Mouse (Mus musculus): ENCODE measurements around the gene Clip4.

Gene Clip4

GRCm38 (mm10) chr17:71874795-71875194, 106.5 kb downstream of the Clip4 start:
- no peak for DNase-seq

DNA sequence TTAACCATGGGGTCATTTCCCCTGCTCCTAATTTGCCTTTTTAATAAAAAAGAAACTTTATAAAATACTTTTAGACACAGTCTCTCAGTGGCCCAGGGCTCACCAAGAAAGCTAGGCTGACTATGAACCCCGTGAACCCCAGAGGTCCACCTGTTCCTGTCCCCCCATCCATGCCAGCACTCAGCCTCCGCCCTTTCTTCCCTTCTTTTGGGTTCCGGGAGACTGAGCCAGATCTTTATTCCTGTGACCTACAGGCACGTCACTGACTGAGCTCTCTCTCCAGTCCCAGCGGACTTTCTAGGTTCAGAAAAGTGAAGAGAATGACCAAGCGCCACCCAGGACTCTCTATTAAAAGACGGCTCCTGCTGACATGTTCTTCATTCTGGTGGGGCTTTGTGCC, 107.2 kb downstream of the Clip4 start:
- no peak for DNase-seq

DNA sequence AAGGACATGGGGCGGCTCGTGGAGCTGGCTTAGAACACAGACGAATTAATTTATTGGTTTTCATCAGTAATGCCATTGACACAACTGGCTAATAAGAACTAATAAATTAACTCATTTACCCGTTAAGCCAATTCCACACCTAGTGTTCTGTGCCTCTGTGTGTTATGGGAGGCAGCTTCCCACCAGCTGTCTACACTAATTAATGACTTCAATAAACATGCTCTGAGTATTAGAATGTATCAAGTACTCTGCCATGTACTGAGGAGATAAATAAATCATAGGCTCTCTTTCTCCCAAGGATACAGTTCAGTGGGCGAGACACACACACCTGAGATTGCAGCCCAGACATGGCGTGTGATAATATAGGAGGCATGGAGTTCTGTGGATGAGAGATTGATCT, 113.1 kb downstream of the Clip4 start:
- DNase-seq: no peak

GRCm38 (mm10) chr17:71909107-71909506, 140.8 kb downstream of the Clip4 start:
- peak; percentile 16 for DNase-seq

DNA sequence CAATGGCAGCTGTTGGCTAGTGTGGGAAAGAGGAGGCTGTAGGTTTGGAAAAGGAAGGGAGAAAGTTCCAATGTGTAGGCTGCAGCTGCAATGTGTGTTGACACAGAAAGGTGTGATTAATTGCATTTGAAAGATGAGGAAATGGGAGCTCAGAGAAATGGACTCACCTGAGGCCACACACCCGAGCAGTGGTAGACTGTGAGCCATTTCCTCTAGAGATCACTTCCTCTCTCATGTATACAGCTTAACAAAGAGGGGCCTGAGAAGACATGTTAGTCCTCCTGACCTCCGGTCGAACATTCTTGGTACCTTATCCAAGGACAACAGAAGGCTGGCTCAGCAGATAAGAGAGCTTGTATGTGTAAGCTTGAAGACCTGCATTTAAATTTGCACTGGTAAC, 144.9 kb downstream of the Clip4 start:
- no peak for DNase-seq

Measured in thymus, postnatal 14 days (tissue).